Mouse (Mus musculus) layer of hippocampus, postnatal 14 days (tissue): ENCODE measurements around the gene Dmtf1. TPM values are rescaled to one million over a fixed set of nuclear protein-coding genes. Genes with fewer than 3 reads are reported as not detected.

Experiments
- total RNA-seq, 2 experiments: library from RNA; stranded (reverse); gene quantifications; 2 replicates each; pipeline ENCODE4 v1.2.3; 2021

Dmtf1 gene
- total RNA-seq, 2 experiments from 2014 or later, result 49.9 to 53.1 TPM

Other genes starting within 250 kb of the Dmtf1 start
- gene Crot, start 164.5 kb downstream of the Dmtf1 start, total RNA-seq, result 10 to 100 TPM; 25.0 to 29.1 TPM
- gene Tmem243, start 61.1 kb downstream of the Dmtf1 start, total RNA-seq, result 1 to 10 TPM; 7.4 to 7.8 TPM
- 10 to 100 TPM; 25.0 to 27.6 TPM for gene 9330182L06Rik, start 104.3 kb upstream of the Dmtf1 start, total RNA-seq